Mouse (Mus musculus) induced T-regulatory cell, adult 2 months (primary cell): ENCODE data around the gene Rasal1.
A peak's percentile ranks its signal among the peaks of the same experiment; 100 is the strongest.

Source experiments
- DNase-seq: peaks from one replicate; pipeline ENCODE4 v3.0.0-alpha.2; 2012; ENCODE audit warnings: low read depth

Gene Rasal1

DNA sequence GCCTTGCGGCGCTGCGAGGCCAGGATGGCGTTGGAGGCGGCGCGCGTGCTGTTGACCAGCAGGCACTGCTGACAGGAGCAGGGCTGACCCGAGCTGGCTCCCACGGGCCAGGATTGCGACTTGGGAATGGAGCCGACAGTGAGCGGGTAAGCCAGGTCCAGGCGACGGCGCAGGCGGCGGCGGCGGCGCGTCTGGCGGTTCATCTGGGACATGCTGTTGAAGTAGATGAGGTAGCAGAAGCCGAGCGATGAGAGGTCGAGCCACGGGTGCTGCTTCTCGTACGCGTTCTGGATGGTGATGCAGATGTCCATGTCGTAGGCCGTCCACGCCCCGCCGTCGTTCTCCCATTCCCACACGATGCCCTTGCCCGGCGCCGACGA lies 46.1 kb downstream of the Rasal1 start:
- no peak for DNase-seq

DNA sequence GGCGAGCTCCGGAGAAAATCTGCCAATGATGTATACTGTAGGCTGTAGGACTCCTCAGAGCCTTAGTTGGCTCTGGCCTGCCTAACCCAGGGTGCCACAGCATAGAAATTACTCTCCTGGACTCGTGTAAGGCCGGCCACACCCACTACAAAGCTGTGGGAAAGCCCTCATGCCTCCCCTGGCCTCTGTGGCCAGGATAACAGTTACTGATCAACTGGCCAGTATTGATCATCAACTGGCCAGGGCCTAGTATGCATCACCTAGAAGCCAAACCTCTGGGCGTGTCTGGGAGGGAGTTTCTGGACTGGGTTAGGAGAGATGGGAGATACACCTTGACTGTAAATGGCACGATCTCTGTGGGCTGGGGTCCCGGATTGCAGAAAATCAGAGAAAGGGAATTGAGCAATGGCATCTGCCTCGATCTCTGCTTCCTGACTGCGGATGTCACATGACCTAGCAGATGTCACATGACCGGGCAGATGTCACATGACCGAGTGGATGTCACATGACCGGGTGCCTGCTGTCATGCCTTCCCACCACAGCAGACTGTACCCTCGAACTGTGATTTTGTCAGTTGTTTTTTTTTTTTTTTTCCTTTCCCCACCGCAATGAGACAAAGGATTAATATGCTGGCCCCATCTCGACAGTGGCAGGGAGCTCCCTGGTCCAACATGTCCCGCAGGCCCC lies 47.6 kb downstream of the Rasal1 start:
- DNase-seq: peak; percentile 68

GRCm38 (mm10) chr5:120696865-120697264 lies 48.3 kb downstream of the Rasal1 start:
- peak; percentile 85 for DNase-seq

- DNase-seq: no peak
These were observed 49.6 kb downstream of the Rasal1 start for GRCm38 (mm10) chr5:120698181-120698580.

GRCm38 (mm10) chr5:120698801-120699391 lies 50.3 kb downstream of the Rasal1 start:
- no peak for DNase-seq

- DNase-seq: no peak
These were observed 52.6 kb downstream of the Rasal1 start for GRCm38 (mm10) chr5:120700996-120701790.

- no peak for DNase-seq
These were observed 53.8 kb downstream of the Rasal1 start for GRCm38 (mm10) chr5:120702421-120702820.

GRCm38 (mm10) chr5:120702969-120703368 lies 54.4 kb downstream of the Rasal1 start:
- DNase-seq: no peak

DNA sequence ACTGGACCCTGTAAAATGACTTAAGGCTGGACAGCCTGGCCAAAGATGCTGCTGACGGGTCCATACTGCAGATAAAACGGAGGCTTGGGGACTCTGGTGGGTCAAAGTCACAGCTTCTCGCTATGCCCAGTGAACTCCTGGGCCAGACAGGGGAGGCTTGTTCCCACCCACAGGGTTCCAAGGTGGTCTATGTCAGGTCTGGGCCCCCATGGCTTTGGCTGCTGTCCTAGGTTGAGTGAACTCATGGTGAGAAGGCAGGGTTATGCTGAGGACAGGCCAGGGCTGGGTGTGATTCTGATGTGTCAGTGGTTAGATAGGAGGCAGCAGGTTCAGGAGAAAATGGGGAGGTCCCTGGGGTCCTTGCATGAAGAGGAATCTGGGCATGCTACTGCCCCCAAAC lies 55.0 kb downstream of the Rasal1 start:
- DNase-seq: no peak

GRCm38 (mm10) chr5:120704421-120704820 lies 55.8 kb downstream of the Rasal1 start:
- no peak for DNase-seq

DNA sequence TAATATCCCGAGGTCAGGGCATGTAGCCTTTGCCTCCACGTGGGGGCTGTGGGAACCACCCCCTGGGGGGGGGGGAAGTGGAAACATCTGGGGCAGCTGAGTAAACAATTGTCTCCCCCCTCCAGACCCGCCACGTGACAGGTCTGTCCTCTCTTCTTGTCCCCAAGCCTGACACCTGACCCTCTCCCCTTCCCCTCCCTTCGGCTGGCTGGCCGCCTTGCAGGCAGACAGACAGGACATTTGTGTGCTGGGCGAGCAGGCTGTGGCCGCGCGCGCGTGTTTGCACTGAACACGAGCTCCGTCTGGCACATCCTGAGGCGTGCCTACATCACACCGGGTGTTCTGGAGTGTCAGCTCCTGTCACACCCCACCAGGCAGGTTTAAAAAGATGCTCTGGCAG lies 57.9 kb downstream of the Rasal1 start:
- DNase-seq: no peak

GRCm38 (mm10) chr5:120706976-120707375 lies 58.4 kb downstream of the Rasal1 start:
- DNase-seq: no peak

DNA sequence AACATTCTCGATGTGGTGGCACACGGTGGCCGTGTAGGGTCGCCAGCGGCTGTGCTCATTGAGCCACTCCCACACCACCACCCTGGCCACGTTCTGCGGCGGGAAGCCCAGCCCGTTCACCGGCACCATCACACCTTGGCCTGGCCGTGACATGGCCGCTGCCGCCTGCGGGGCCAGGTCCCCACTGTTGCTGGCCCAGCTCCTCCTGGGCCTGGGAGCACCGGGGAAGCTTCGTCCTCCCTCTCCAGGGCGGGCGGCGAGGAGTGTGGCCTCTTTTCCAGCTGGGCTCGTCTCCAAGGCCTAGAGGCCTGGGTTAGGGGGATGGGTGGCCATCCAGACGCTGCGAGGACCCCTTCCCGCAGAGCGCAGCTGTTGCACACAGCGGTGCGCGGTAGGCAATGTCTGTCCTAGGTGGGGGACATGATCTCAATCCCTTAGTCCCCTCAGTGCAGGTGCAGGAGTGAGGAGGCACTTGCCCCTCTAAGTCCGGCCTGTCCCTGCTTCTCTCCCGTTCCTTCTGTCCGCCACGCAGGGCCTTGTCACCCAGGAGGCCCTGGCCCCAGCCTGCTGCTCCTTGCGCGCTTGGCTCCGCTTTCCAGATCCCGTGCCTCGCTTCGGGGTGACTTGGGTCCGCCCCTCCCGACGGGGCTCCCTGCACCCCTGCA lies 61.7 kb downstream of the Rasal1 start:
- peak; percentile 56 for DNase-seq

DNA sequence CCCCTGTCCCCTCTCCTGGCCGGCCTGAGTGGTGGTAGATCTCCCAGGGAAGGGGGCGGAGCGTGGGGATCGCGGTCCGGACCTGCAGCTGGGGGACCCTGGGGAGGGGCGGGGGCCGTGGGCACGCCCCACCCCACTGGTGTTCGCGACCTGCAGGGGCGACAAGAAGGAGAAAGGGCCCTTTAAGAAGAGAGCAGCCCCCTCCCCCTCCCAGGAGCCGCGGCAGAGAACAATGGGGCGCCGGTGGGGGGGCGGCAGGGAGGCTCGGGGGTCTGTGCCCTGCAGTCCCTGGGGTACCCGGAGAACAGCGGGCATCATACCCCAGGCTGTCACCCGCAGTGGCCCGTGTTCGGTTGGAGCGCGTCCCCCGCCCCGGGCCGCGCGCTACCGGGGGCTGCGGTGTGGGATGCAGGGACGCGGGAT lies 62.2 kb downstream of the Rasal1 start:
- no peak for DNase-seq

GRCm38 (mm10) chr5:120711416-120711815 lies 62.8 kb downstream of the Rasal1 start:
- DNase-seq: peak; percentile 91

DNA sequence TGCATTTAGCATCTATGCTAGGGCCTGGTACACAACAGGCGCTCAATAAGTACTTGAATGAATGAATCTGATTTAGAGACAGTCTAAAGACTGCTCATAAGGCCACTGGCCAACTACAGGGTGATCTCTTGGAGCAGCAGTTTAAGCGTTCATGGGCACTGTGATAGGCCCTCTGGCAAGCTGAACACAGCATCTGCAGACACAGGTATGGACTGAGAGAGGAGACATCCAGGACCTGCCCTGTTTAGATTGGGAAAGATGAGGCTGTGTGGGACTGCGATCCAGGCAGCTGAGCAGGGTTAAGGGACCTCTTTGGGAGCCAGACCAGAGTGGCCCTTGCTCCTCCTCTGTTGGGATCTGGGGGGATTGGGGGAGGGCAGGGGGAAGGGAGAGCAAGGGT lies 63.2 kb downstream of the Rasal1 start, which contains the start of gene Dtx1:
Dtx1 (minus strand) TSS at position 101 of the 400 bp plus-strand sequence.
- DNase-seq: no peak

GRCm38 (mm10) chr5:120712721-120713120 lies 64.1 kb downstream of the Rasal1 start:
- peak; percentile 50 for DNase-seq

DNA sequence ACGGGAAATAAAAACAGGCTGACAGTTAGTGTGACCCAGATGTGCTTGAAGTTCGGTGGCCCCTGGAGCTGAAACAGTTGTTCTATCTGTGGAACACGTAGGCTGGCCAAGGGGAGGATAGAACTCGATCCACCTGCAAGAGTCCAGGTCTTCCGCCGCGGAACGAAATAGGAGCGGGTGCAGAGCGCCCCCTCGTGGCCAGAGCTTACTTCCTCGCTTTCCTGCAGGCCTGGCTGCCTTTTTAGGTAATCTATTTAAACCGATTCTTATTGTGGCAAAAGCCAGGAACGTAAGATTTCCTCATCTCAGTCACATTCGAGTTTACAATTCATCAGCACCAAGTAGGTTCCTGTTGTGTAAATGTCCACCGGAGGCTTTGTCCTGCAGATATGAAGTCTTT lies 65.7 kb downstream of the Rasal1 start:
- peak; percentile 93 for DNase-seq

- DNase-seq: no peak
These were observed 68.5 kb downstream of the Rasal1 start for GRCm38 (mm10) chr5:120717136-120717535.

DNA sequence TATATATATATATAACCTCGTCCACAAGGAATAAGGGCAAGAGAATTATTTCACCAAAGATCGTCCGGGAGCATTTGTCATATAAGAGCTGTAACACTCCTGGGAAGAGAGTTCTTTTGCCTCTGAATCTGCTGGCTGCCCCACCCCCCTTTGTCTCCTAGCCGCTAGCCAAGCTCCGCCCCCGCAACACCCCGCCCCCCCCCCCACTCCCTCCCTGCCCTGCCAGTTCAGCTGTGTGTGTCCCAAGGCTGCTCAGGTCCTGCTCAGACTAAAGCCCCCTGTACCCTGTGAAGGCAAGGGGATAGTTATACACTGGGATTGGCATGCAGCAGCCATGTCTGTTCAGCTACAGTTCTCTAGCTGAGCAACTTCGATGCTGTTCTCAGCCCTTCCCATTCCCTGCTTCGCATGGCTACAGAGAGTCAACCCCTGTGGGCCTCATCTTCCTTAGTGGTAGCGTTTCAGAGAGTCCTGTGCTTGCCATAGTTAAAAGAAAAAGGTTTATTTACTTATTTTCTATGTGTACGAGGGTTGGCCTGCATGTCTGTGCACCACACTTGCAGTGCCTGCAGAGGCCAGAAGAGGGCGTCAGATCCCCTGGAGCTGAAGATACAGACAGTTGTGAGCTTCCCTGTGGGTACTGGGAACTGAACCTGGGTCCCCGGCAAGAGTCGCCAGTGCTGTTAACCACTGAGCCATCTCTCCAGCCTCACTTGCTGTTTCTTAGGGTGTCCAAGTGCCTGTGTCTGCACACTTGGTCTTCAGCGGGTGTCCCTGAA lies 70.2 kb downstream of the Rasal1 start:
- DNase-seq: no peak

DNA sequence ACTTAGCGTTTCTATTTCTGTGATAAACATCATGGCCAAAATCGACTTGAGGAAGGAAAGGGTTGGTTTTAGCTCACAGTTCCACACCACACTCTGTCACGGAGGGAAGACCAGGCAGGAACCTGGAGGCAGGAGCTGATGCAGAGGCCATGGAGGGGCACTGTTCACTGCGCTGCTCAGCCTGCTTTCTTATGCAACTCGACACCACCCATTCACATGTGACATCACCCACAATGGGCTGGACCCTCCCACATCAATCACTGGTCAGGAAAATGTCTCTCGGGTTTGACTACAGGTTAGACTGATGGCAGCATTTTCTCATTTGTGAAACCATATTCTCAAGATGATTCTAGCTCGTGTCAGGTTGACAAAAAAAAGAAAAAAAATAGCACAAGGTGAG lies 72.4 kb downstream of the Rasal1 start:
- DNase-seq: no peak
